ENCODE assay signal across 18 mouse cellular contexts in genomic region chr14:30512896-30513295, GRCm38 (mm10). TPM values are rescaled to one million over a fixed set of nuclear protein-coding genes. Genes with fewer than 3 reads are reported as not detected.
DNase-seq lines count a peak whose midpoint lies in the region; ATAC-seq and TF ChIP-seq lines count a peak whose summit lies in the region.
"Had no signal": no experiment of that assay in that cellular context is flagged by ENCODE, and none has a peak within 500 bp of the region (broad histone marks: within the 10 kb centered on the region; RNA-seq: fewer than 3 reads in every experiment).

No protein-coding gene starts in this region.

- no peak for TF ChIP-seq RAD21 in CH12.LX (IDR thresholded peaks at IDR 0.05; ENCODE audit: low read depth, low read length)

- no peak overlapping the region for H3K9ac ChIP-seq in heart, embryonic 16.5 days (ENCODE audit: low read length)
- no peak overlapping the region for H3K9ac ChIP-seq in heart, embryonic 12.5 days
- no peak overlapping the region for H3K9ac ChIP-seq in CH12.LX (ENCODE audit: insufficient read depth, low read depth)
- H3K9ac ChIP-seq: forebrain, embryonic 13.5 days; hindbrain, embryonic 12.5 days had no signal

- H3K79me2 ChIP-seq in CH12.LX (replicated peaks; ENCODE audit: control insufficient read depth, extremely low read depth, insufficient read depth, poor library complexity, severe bottlenecking): peaks cover 10% of the 10 kb centered on the region; the same call in 1 of the 2 replicates

- H3K9me3 ChIP-seq in heart, embryonic 16.5 days (replicated peaks; ENCODE audit: control insufficient read depth, low read length): no peaks in the 10 kb centered on the region
- H3K9me3 ChIP-seq in heart, embryonic 12.5 days (replicated peaks): no peaks in the 10 kb centered on the region
- H3K9me3 ChIP-seq in CH12.LX (replicated peaks; ENCODE audit: low read length): no peaks in the 10 kb centered on the region
- H3K9me3 ChIP-seq: embryonic facial prominence, embryonic 10.5 days; forebrain, embryonic 13.5 days; heart, embryonic 10.5 days; hindbrain, embryonic 12.5 days had no signal

- no peak overlapping the region for H3K4me2 ChIP-seq in heart, embryonic 16.5 days (ENCODE audit: low read depth, low read length)
- H3K4me2 ChIP-seq in heart, embryonic 12.5 days: no peak overlapping the region
- H3K4me2 ChIP-seq in CH12.LX (ENCODE audit: insufficient read depth, low read depth, poor library complexity, severe bottlenecking): no peak overlapping the region
- H3K4me2 ChIP-seq: forebrain, embryonic 13.5 days; hindbrain, embryonic 12.5 days had no signal

- no peak for DNase-seq in CH12.LX (ENCODE audit: extremely low read depth)
- DNase-seq in c-Kit-positive CD71-positive TER-119-negative erythroid progenitor cells, embryonic 14.5 days (ENCODE audit: low read depth): peak; percentile 35
- no peak for DNase-seq in thymus, adult 2 months
- DNase-seq: adrenal gland, adult 8-10 months; cerebellum, adult 18-20 months; cerebellum, adult 9-11 months; cerebellum, postnatal 36 days; gastrocnemius, postnatal 10 days; heart, postnatal 4 days had no signal

- no peak for TF ChIP-seq CTCF in CH12.LX (conservative IDR thresholded peaks at IDR 0.05 in 1 of 2, IDR thresholded peaks at IDR 0.05 in 1 of 2; ENCODE audit: low read depth in 2 of 2, low read length in 2 of 2)
- no peak for TF ChIP-seq CTCF in thymus, adult 2 months (IDR thresholded peaks at IDR 0.05; ENCODE audit: borderline replicate concordance, control insufficient read depth, extremely low read depth, insufficient read depth, low read length, poor library complexity)

- H3K36me3 ChIP-seq in heart, embryonic 16.5 days (ENCODE audit: control insufficient read depth, insufficient read depth): peaks cover 21% of the 10 kb centered on the region
- peaks cover 46% of the 10 kb centered on the region for H3K36me3 ChIP-seq in heart, embryonic 12.5 days
- peaks cover 28 to 65% of the 10 kb centered on the region in 2 experiments for H3K36me3 ChIP-seq in CH12.LX (replicated peaks in 1 of 2; ENCODE audit: control insufficient read depth in 1 of 2, insufficient read depth in 1 of 2, low read length in 1 of 2)
- peaks cover 50% of the 10 kb centered on the region for H3K36me3 ChIP-seq in thymus, adult 2 months (ENCODE audit: control insufficient read depth, insufficient read depth, low read length)

- no peak for TF ChIP-seq EP300 in CH12.LX (IDR thresholded peaks at IDR 0.05; ENCODE audit: low read length)

- 48% methylated on average over 5 of the region's 5 CpGs for WGBS in heart, embryonic 16.5 days
- WGBS in heart, embryonic 12.5 days: 71% methylated on average over 5 of the region's 5 CpGs
- 92% methylated on average over 5 of the region's 5 CpGs for WGBS in thymus, adult 2 months

- H3K27ac ChIP-seq in heart, embryonic 16.5 days (ENCODE audit: low read length): no peak overlapping the region
- H3K27ac ChIP-seq in heart, embryonic 12.5 days (ENCODE audit: poor library complexity, severe bottlenecking): no peak overlapping the region
- H3K27ac ChIP-seq in CH12.LX (ENCODE audit: insufficient read depth, low read depth): peak overlapping the region; percentile 51
- H3K27ac ChIP-seq in thymus, adult 2 months (ENCODE audit: control insufficient read depth, insufficient read depth, low read length): no peak overlapping the region
- H3K27ac ChIP-seq: embryonic facial prominence, embryonic 10.5 days; forebrain, embryonic 13.5 days; heart, embryonic 10.5 days; hindbrain, embryonic 12.5 days had no signal

- no peak for TF ChIP-seq POLR2A in CH12.LX (IDR thresholded peaks at IDR 0.05; ENCODE audit: low read depth, low read length)
- TF ChIP-seq POLR2A in thymus, adult 2 months (IDR thresholded peaks at IDR 0.05; ENCODE audit: control insufficient read depth, extremely low read depth, insufficient read depth, low read length, poor library complexity): no peak

- in situ Hi-C loops in CH12.LX (cut with MboI; ENCODE audit: low pct_ligation_motif_present, low pct_unique_long_range_greater_than_20kb, low sequenced_read_pairs): no loop called here

- no peak overlapping the region for H3K4me3 ChIP-seq in heart, embryonic 16.5 days (ENCODE audit: low read length)
- no peak overlapping the region for H3K4me3 ChIP-seq in heart, embryonic 12.5 days
- H3K4me3 ChIP-seq in CH12.LX (replicated peaks in 1 of 3; ENCODE audit: low read depth in 2 of 3, low read length in 2 of 3, poor library complexity in 1 of 3): no peak overlapping the region
- no peak overlapping the region for H3K4me3 ChIP-seq in thymus, adult 2 months (ENCODE audit: control insufficient read depth, insufficient read depth, low read length)
- H3K4me3 ChIP-seq: embryonic facial prominence, embryonic 10.5 days; forebrain, embryonic 13.5 days; heart, embryonic 10.5 days; hindbrain, embryonic 12.5 days had no signal

- no peaks in the 10 kb centered on the region for H3K27me3 ChIP-seq in heart, embryonic 16.5 days (ENCODE audit: control insufficient read depth, insufficient read depth, low read length)
- H3K27me3 ChIP-seq in heart, embryonic 12.5 days (replicated peaks): no peaks in the 10 kb centered on the region
- H3K27me3 ChIP-seq in CH12.LX (replicated peaks): no peaks in the 10 kb centered on the region
- no peaks in the 10 kb centered on the region for H3K27me3 ChIP-seq in thymus, adult 2 months (ENCODE audit: control insufficient read depth, insufficient read depth, low read length)
- H3K27me3 ChIP-seq: forebrain, embryonic 13.5 days; hindbrain, embryonic 12.5 days had no signal

- peaks cover 5% of the 10 kb centered on the region; the same call in 1 of the 2 replicates for H3K4me1 ChIP-seq in heart, embryonic 16.5 days (ENCODE audit: control insufficient read depth, insufficient read depth, low read length)
- H3K4me1 ChIP-seq in heart, embryonic 12.5 days (replicated peaks): peaks cover 4% of the 10 kb centered on the region
- peaks cover 7 to 45% of the 10 kb centered on the region in 2 experiments for H3K4me1 ChIP-seq in CH12.LX (ENCODE audit: control insufficient read depth in 1 of 2, insufficient read depth in 2 of 2)
- H3K4me1 ChIP-seq in thymus, adult 2 months (replicated peaks; ENCODE audit: control insufficient read depth, insufficient read depth, low read length): no peaks in the 10 kb centered on the region
- H3K4me1 ChIP-seq: embryonic facial prominence, embryonic 10.5 days; forebrain, embryonic 13.5 days; hindbrain, embryonic 12.5 days had no signal

- dilution Hi-C loops in CH12.LX (cut with MboI; ENCODE audit: extremely low pct_ligation_motif_present, extremely low pct_unique_long_range_greater_than_20kb, low sequenced_read_pairs): no loop called here

- ATAC-seq in heart, embryonic 16.5 days (replicated peaks; ENCODE audit: extremely low read depth, insufficient read depth, low FRiP score): 0 out of 2 replicates have a peak, but pooled peaks have one; percentile 37
- ATAC-seq in heart, embryonic 12.5 days (ENCODE audit: insufficient number of reproducible peaks, low FRiP score): no peak
- peak; percentile 87 for ATAC-seq in megakaryocyte-erythroid progenitor cell, adult 5-6 weeks (replicated peaks; ENCODE audit: low FRiP score, low TSS enrichment, poor library complexity, severe bottlenecking)
- ATAC-seq: forebrain, embryonic 13.5 days; hindbrain, embryonic 16.5 days; inflammation-experienced regulatory T-cells, adult 6 months had no signal

TF ChIP-seq in CH12.LX, 34 proteins besides CTCF, POLR2A, EP300 and RAD21 (continues in another document):
- TF ChIP-seq NRF1 (IDR thresholded peaks at IDR 0.05; ENCODE audit: low read depth, low read length): no peak
- no peak for TF ChIP-seq E2F4 (IDR thresholded peaks at IDR 0.05; ENCODE audit: insufficient replicate concordance, low read depth, low read length)
- TF ChIP-seq UBTF (IDR thresholded peaks at IDR 0.05; ENCODE audit: low read depth, low read length): no peak
- no peak for TF ChIP-seq USF2 (conservative IDR thresholded peaks at IDR 0.05; ENCODE audit: low read depth, low read length)
- TF ChIP-seq USF1 (IDR thresholded peaks at IDR 0.05; ENCODE audit: low read depth, low read length): no peak
- TF ChIP-seq SMC3 (IDR thresholded peaks at IDR 0.05; ENCODE audit: low read depth, low read length): no peak
- TF ChIP-seq TBP (conservative IDR thresholded peaks at IDR 0.05; ENCODE audit: low read depth, low read length): no peak
- no peak for TF ChIP-seq ELF1 (IDR thresholded peaks at IDR 0.05; ENCODE audit: low read depth, low read length)
- no peak for TF ChIP-seq JUN (IDR thresholded peaks at IDR 0.05; ENCODE audit: insufficient read depth, low read depth, low read length)
- TF ChIP-seq ZC3H11A (IDR thresholded peaks at IDR 0.05; ENCODE audit: low read depth, low read length): no peak

RNA-seq across cellular contexts. Expression of gene Cacna1d, which starts 21.6 kb away (rescaled TPM):
- polyA plus RNA-seq in heart, embryonic 16.5 days (2015; fragmentation: Nextera tagmentation; extraction: Ambion mirVana): 4.9 and 5.5 TPM in 2 replicates
- polyA plus RNA-seq in heart, embryonic 12.5 days (2016; fragmentation: Nextera tagmentation; extraction: Ambion mirVana): 10.0 and 10.3 TPM in 2 replicates
- total RNA-seq in CH12.LX (2012; rRNA removed) (0.04 and 0.17 TPM in 2 replicates), CH12.LX (2014; rRNA removed) (0.08 and 0.14 TPM in 2 replicates)
- polyA plus RNA-seq in CH12.LX (2012; ENCODE audit: insufficient read length, low read depth): 0.63 and 0.66 TPM in 2 replicates
- total RNA-seq in megakaryocyte-erythroid progenitor cell, adult 5-6 weeks (2014; fragmentation: Nextera tagmentation): 0.62 and 4.9 TPM in 2 replicates
- 0.05 and 1.3 TPM in 2 replicates for total RNA-seq in megakaryocyte-erythroid progenitor cell, adult 5-6 weeks (2017)
- polyA plus RNA-seq in thymus, adult 2 months (2012; rRNA removed): 1.6 and 2.2 TPM in 2 replicates

RNA-seq across cellular contexts. Expression of gene Dcp1a, which starts 33.6 kb away (rescaled TPM):
- 16.8 and 20.1 TPM in 2 replicates for polyA plus RNA-seq in heart, embryonic 16.5 days (2015; fragmentation: Nextera tagmentation; extraction: Ambion mirVana)
- polyA plus RNA-seq in heart, embryonic 12.5 days (2016; fragmentation: Nextera tagmentation; extraction: Ambion mirVana): 21.8 and 25.5 TPM in 2 replicates
- total RNA-seq in CH12.LX (2012; rRNA removed) (20.1 TPM in 2 replicates), CH12.LX (2014; rRNA removed) (18.3 TPM in 2 replicates)
- polyA plus RNA-seq in CH12.LX (2012; ENCODE audit: insufficient read length, low read depth): 25.4 and 26.9 TPM in 2 replicates
- total RNA-seq in megakaryocyte-erythroid progenitor cell, adult 5-6 weeks (2014; fragmentation: Nextera tagmentation): 35.9 and 49.6 TPM in 2 replicates
- 25.8 and 32.0 TPM in 2 replicates for total RNA-seq in megakaryocyte-erythroid progenitor cell, adult 5-6 weeks (2017)
- 81.8 and 102 TPM in 2 replicates for polyA plus RNA-seq in thymus, adult 2 months (2012; rRNA removed)

RNA-seq across cellular contexts. Expression of gene Tkt, which starts 35.3 kb away (rescaled TPM):
- 93.9 and 96.3 TPM in 2 replicates for polyA plus RNA-seq in heart, embryonic 16.5 days (2015; fragmentation: Nextera tagmentation; extraction: Ambion mirVana)
- 85.7 and 90.4 TPM in 2 replicates for polyA plus RNA-seq in heart, embryonic 12.5 days (2016; fragmentation: Nextera tagmentation; extraction: Ambion mirVana)
- total RNA-seq in CH12.LX (2012; rRNA removed) (432 and 450 TPM in 2 replicates), CH12.LX (2014; rRNA removed) (420 and 456 TPM in 2 replicates)
- polyA plus RNA-seq in CH12.LX (2012; ENCODE audit: insufficient read length, low read depth): 735 and 837 TPM in 2 replicates
- 485 and 613 TPM in 2 replicates for total RNA-seq in megakaryocyte-erythroid progenitor cell, adult 5-6 weeks (2014; fragmentation: Nextera tagmentation)
- 500 and 571 TPM in 2 replicates for total RNA-seq in megakaryocyte-erythroid progenitor cell, adult 5-6 weeks (2017)
- 269 and 361 TPM in 2 replicates for polyA plus RNA-seq in thymus, adult 2 months (2012; rRNA removed)
